Mouse (Mus musculus) small intestine, adult 10 weeks (tissue): ENCODE measurements around the gene Fbrsl1. TPM values are rescaled to one million over a fixed set of nuclear protein-coding genes. Genes with fewer than 3 reads are reported as not detected.

Source experiments
- polyA plus RNA-seq: library from polyadenylated mRNA; stranded (reverse); fragments of 350-450 nt; fragmentation: Illumina TruSeq; extraction: RNeasy Lipid Tissue Mini Kit (QIAGEN cat#74804); gene quantifications from one replicate; pipeline ENCODE4 v1.2.3, GENCODE M21; 2014; ENCODE audit warnings: low replicate concordance

The Fbrsl1 gene
- polyA plus RNA-seq, result 2.9 TPM

GRCm38 (mm10) chr5:110448436-110449134 is at the start of gene Fbrsl1:
Fbrsl1 (minus strand) TSS chr5:110448503.

DNA sequence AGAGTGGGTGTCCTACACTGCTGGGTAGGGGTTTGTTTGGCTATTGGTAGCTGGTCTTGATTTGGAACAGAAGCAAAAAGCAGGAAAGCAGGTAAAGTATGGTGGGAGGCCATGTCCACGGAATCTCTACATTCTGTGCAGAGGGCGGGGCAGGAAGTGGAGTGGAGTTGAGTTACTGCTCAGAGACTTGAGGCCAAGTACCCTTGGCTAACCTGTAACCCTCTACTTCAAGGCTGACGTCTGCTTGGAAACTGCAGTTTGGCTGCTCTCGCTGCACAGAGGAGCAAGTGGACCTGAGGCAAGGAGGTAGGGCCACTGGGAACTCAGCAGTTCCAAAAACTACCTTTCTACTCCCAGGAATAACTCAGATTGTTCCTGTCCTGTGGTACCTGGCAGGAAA is 103.8 kb downstream of the Fbrsl1 start, which contains the start of gene Lrcol1:
TSS of gene Lrcol1 (plus strand) at position 207 of the 400 bp plus-strand sequence.

DNA sequence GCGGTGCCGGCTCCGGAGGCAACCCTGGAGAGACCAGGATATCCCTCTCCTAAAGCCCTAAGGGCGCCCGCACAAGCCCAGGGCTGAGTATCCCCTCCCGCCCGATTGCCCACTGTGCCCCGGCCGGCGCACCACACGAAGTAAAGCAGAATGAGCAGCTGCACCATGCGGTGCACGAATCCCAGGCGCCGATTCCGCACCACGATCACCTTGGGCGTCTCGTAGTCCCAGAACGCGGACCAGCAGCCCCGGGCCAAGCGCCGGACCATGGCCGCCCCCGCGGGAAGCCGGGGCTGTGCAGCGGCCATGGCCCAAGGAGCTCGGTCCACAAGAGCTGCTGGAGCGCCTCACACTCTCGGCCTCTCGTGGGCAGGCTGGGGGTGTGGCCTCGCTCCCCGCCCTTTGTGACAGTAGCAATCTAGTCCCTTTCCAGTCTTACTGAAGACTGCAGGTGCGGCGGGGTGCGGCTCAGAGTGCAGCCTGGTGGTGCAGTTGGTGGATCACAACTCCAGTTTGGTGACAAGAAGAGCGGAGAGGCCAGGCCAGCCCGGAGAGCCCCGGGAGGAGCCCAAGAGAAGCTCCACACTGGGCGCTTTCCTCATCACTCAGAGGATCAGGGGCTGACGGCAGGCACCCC is 105.5 kb downstream of the Fbrsl1 start, which contains the start of gene P2rx2:
TSS of gene P2rx2 (minus strand) at position 565 of the 637 bp plus-strand sequence.

Other genes starting within 250 kb of the Fbrsl1 start
- 23.3 TPM for gene Ankle2, start 217.5 kb downstream of the Fbrsl1 start, polyA plus RNA-seq
- 20.2 TPM for gene Pgam5, start 178.6 kb downstream of the Fbrsl1 start, polyA plus RNA-seq
- gene Pxmp2, start 162.3 kb downstream of the Fbrsl1 start, polyA plus RNA-seq, result 8.3 TPM
- gene Pole, start 162.2 kb downstream of the Fbrsl1 start, polyA plus RNA-seq, result 3.5 TPM
- 0.56 TPM for gene P2rx2, start 105.3 kb downstream of the Fbrsl1 start, polyA plus RNA-seq
- not detected for gene Lrcol1, start 103.8 kb downstream of the Fbrsl1 start, polyA plus RNA-seq
- gene Galnt9, start 95.9 kb upstream of the Fbrsl1 start, polyA plus RNA-seq, result not detected
- 1.0 TPM for gene Noc4l, start 204.9 kb upstream of the Fbrsl1 start, polyA plus RNA-seq
- gene Ddx51, start 204.9 kb upstream of the Fbrsl1 start, polyA plus RNA-seq, result 2.6 TPM